Mouse (Mus musculus): ENCODE results near the gene Stam.

- TF ChIP-seq POLR2A (IDR thresholded peaks at IDR 0.05; ENCODE audit: borderline replicate concordance, insufficient read depth, low read length) (no peak), CTCF (IDR thresholded peaks at IDR 0.05; ENCODE audit: borderline replicate concordance, insufficient read depth, low read depth, low read length) (no peak)
Observed at GRCm38 (mm10) chr2:14054163-14054562, 19.7 kb upstream of the Stam start.

Measured in cerebellum, adult 2 months (tissue).